8 mouse cellular contexts compared by ENCODE assay signal in the genomic region with DNA sequence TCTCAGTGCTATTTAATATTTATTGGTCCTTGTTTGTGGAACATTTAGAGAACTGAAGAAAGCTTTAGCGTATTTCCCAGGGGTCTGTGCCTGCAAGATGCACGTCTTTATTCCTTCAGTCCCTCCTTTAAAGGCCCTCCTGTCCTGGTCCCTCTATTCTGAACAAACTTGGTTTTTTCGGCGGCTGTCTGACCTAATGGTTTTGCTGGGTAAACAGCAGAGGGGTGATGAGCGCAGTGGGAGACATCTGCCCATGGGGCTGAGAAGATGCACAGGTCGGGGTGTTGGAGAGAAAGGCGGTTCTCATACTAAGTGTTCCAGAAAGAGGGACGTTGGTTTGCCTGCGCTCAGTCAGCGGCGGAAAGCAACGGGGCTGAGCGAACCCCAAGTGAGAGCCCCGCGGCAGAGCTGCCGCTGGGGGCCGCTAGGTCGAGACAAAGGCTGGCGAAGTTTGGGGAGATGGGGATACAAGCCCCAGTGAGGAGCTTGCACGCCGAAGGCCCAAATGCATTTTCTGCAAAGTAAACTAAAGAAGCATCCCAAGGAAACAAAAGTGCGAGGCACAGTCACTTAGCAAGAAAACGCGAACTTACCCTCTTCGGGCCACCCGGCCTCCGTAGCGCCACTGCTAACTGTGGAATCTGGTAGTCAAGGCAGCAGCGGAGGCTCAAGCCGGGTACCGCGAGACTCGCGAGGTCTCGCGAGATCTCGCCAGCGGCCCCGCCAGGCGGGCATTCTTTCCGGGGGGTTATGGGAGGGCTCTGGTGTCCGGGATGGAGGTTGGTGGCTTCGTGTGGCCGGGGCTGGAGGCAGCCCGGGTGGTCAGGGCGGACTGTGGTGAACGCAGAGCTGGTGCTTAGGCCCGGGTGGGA. TPM values are rescaled to one million over a fixed set of nuclear protein-coding genes. Genes with fewer than 3 reads are reported as not detected.
DNase-seq lines count a peak whose midpoint lies in the region; ATAC-seq lines count a peak whose summit lies in the region.

A gene (minus strand): TSS at position 645 of the 872 bp plus-strand sequence.
A gene (plus strand): TSS at position 734 of the 872 bp plus-strand sequence.

- H3K9me3 ChIP-seq in lung, embryonic 16.5 days (ENCODE audit: control insufficient read depth, low read length) = no peaks in the 10 kb centered on the region

- peak; percentile 93 to 96 for ATAC-seq in hematopoietic stem cell, adult 5-6 weeks (replicated peaks in 1 of 2; ENCODE audit: insufficient read depth in 1 of 2, low FRiP score in 2 of 2, low TSS enrichment in 1 of 2, low read depth in 1 of 2, poor library complexity in 2 of 2, severe bottlenecking in 2 of 2)
- peak; percentile 97 for ATAC-seq in lung, embryonic 16.5 days (ENCODE audit: low read depth)

- peaks cover 11% of the 10 kb centered on the region for H3K4me1 ChIP-seq in lung, embryonic 16.5 days (replicated peaks; ENCODE audit: control insufficient read depth, insufficient read depth, low read length)

- peaks cover 7% of the 10 kb centered on the region for H3K36me3 ChIP-seq in lung, embryonic 16.5 days (ENCODE audit: control insufficient read depth, insufficient read depth, low read length)

- no peaks in the 10 kb centered on the region for H3K27me3 ChIP-seq in lung, embryonic 16.5 days (ENCODE audit: control insufficient read depth, insufficient read depth, low read depth, low read length)

- peak within 1 kb of the TSS; percentile 82 for H3K4me2 ChIP-seq in lung, embryonic 16.5 days (ENCODE audit: low read depth, low read length)

- DNase-seq in MEL-GATA-1-ER (ENCODE audit: extremely low read depth, low read depth) = peak; percentile 92
- DNase-seq in cerebellum, adult 8-10 months = peak; percentile 91
- peak; percentile 98 for DNase-seq in forelimb bud, embryonic 11.5 days (ENCODE audit: low read depth, low spot score)
- DNase-seq in layer of hippocampus, adult 9-10 months (ENCODE audit: low spot score) = peak; percentile 81
- peak; percentile 83 for DNase-seq in ovary, postnatal 10 days (ENCODE audit: low spot score)
- peak; percentile 89 to 90 for DNase-seq in thymus, postnatal 10 days (ENCODE audit: low spot score in 2 of 2)

- H3K27ac ChIP-seq in lung, embryonic 16.5 days (ENCODE audit: low read length) = peak within 1 kb of the TSS; percentile 80

- peak within 1 kb of the TSS; percentile 68 for H3K4me3 ChIP-seq in lung, embryonic 16.5 days (ENCODE audit: low read length)

- peak within 1 kb of the TSS; percentile 88 for H3K9ac ChIP-seq in lung, embryonic 16.5 days (ENCODE audit: low read length)

- WGBS in lung, embryonic 16.5 days = under 1% methylated on average over 47 of the region's 48 CpGs

RNA-seq across cellular contexts. Expression of the first gene that starts in this region (rescaled TPM):
- total RNA-seq in hematopoietic stem cell, adult 5-6 weeks (2017) = 27.6 and 32.4 TPM in 2 replicates
- polyA plus RNA-seq in lung, embryonic 16.5 days (2015; fragmentation: Nextera tagmentation; extraction: Ambion mirVana) = 20.5 and 22.4 TPM in 2 replicates

RNA-seq across cellular contexts. Expression of the second gene that starts in this region (rescaled TPM):
- total RNA-seq in hematopoietic stem cell, adult 5-6 weeks (2017) = 15.6 and 28.1 TPM in 2 replicates
- polyA plus RNA-seq in lung, embryonic 16.5 days (2015; fragmentation: Nextera tagmentation; extraction: Ambion mirVana) = 27.2 and 29.3 TPM in 2 replicates

Comparison
In these comparisons a context has a peak if more than half of its experiments do, and no peak if none do; other contexts are left out.
1. Peak in every context shown above with its lines: DNase-seq, ATAC-seq, H3K4me3 ChIP-seq and H3K27ac ChIP-seq.